Mouse (Mus musculus) left cerebral cortex, adult 18-20 months (tissue): ENCODE measurements at regions not wholly inside any gene's neighbourhood (a gene's known extent, or its start where the extent isn't known, plus 50 kb on each side); places are given as distances from the start of the nearest gene placed in this dataset.

Experiments used
- DNase-seq, 2 experiments: peaks; one replicate each; pipeline ENCODE4 v3.0.0; 2021 to 2022; ENCODE audit warnings: low spot score in 2 of 2, mixed read lengths in 1 of 2

GRCm38 (mm10) chr10:119058493-119059020, 181.3 kb downstream of the Cand1 start:
- DNase-seq = no peak

GRCm38 (mm10) chr10:119055199-119055785, 184.6 kb downstream of the Cand1 start:
- DNase-seq = peak; percentile 60 to 62

GRCm38 (mm10) chr10:119054191-119055175, 184.5 kb upstream of the Dyrk2 start:
- no peak for DNase-seq

GRCm38 (mm10) chr10:119052441-119053041, 182.5 kb upstream of the Dyrk2 start:
- DNase-seq = no peak

GRCm38 (mm10) chr10:119051598-119051997, 181.6 kb upstream of the Dyrk2 start:
- no peak for DNase-seq

GRCm38 (mm10) chr10:119050017-119050685, 180.1 kb upstream of the Dyrk2 start:
- DNase-seq = no peak

- no peak for DNase-seq
These were observed 178.8 kb upstream of the Dyrk2 start for GRCm38 (mm10) chr10:119048643-119049420.

- DNase-seq = no peak
These were observed 175.1 kb upstream of the Dyrk2 start for GRCm38 (mm10) chr10:119045059-119045458.

GRCm38 (mm10) chr10:119043069-119043468, 173.1 kb upstream of the Dyrk2 start:
- no peak for DNase-seq

GRCm38 (mm10) chr10:119040205-119040604, 170.2 kb upstream of the Dyrk2 start:
- DNase-seq = no peak

- DNase-seq = no peak
These were observed 169.7 kb upstream of the Dyrk2 start for GRCm38 (mm10) chr10:119039732-119040131.

- no peak for DNase-seq
These were observed 169.0 kb upstream of the Dyrk2 start for GRCm38 (mm10) chr10:119038991-119039390.

- no peak for DNase-seq
These were observed 167.8 kb upstream of the Dyrk2 start for GRCm38 (mm10) chr10:119037781-119038180.

GRCm38 (mm10) chr10:119035863-119036262, 165.9 kb upstream of the Dyrk2 start:
- DNase-seq = no peak

- DNase-seq = no peak
These were observed 164.4 kb upstream of the Dyrk2 start for GRCm38 (mm10) chr10:119034396-119034795.

- DNase-seq = peak; percentile 58 to 71
These were observed 161.6 kb upstream of the Dyrk2 start for GRCm38 (mm10) chr10:119031282-119032275.

GRCm38 (mm10) chr10:119028480-119029137, 158.6 kb upstream of the Dyrk2 start:
- DNase-seq = no peak

GRCm38 (mm10) chr10:119027241-119027901, 157.4 kb upstream of the Dyrk2 start:
- DNase-seq = peak; percentile 36 to 58
